Mouse (Mus musculus) gastrocnemius, postnatal 4 days (tissue): ENCODE results near the gene Nr2c1. TPM values are rescaled to one million over a fixed set of nuclear protein-coding genes. Genes with fewer than 3 reads are reported as not detected.

Experiments used
- DNase-seq, 2 experiments: peaks; one replicate each; pipeline ENCODE4 v3.0.0; 2021 to 2022; ENCODE audit warnings: low spot score in 2 of 2, mixed read lengths in 2 of 2
- total RNA-seq, 2 experiments: library from RNA; stranded (reverse); gene quantifications; 2 replicates each; pipeline ENCODE4 v1.2.3; 2021

Gene Nr2c1
- total RNA-seq, 2 experiments from 2014 or later: 8.6 to 9.0 TPM

GRCm38 (mm10) chr10:94138890-94139482, 8.8 kb upstream of the Nr2c1 start:
- DNase-seq: no peak

- no peak for DNase-seq
These were observed 7.4 kb upstream of the Nr2c1 start for GRCm38 (mm10) chr10:94140227-94140931.

DNA sequence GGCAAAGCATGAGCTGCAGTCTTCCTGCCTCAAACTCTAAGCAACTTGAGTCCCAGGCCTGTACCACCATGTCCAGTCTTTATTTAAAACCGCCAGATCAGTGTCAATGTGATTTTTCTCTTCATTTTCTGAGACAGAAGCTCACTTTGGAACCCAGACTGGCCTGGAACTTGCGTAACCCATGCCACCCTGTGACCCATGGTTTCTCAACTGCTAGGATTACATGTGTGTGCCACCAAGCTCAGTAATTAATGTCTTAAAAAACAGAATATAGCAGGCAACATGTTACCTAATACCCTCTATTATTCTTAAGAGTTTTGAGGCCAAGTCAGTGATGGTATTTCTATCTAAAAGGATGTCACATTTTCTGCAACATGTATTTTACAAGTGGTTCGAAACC, 5.4 kb upstream of the Nr2c1 start:
- no peak for DNase-seq

- no peak for DNase-seq
These were observed 3.2 kb upstream of the Nr2c1 start for GRCm38 (mm10) chr10:94144581-94144980.

DNA sequence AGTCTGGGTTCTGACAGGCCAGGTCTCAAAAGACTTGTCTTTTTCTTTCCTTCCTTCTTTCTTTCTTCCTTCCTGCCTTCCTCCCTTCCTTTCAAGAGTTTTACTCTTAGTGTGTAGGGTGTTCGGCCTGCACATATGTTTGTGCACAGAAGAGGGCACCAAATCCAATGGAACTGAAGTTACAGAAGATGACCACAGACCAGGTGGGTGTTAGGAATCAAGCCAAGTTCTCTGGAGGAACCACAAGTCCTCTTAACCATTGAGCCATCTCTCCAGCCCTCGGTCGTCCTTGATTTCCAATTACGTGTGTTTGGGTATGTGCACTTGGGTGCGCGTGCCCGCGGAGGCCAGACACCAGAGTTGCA, 450 bp upstream of the Nr2c1 start:
- DNase-seq: no peak

DNA sequence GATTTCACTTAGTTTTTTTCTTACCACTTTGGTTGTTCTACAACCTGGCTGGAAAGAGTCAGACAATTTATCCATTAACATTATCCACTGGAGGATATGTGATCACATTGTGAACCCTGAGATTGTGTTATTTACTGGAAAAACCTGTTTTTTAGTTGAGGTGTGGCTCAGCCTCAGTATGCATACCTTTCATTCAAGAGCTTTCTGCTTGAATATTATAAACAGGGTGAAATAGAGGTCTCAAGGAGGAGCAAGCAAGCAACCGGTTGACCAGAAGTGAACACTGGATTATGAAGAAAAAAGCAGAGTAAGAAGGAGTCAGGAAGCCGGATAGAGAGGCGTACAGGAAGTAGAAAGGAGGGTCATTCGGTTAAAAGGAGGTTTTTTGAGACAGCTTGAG, 3.7 kb downstream of the Nr2c1 start:
- no peak for DNase-seq

- no peak for DNase-seq
These were observed 6.0 kb downstream of the Nr2c1 start for GRCm38 (mm10) chr10:94153841-94154240.

GRCm38 (mm10) chr10:94158962-94159361, 11.1 kb downstream of the Nr2c1 start:
- DNase-seq: no peak

DNA sequence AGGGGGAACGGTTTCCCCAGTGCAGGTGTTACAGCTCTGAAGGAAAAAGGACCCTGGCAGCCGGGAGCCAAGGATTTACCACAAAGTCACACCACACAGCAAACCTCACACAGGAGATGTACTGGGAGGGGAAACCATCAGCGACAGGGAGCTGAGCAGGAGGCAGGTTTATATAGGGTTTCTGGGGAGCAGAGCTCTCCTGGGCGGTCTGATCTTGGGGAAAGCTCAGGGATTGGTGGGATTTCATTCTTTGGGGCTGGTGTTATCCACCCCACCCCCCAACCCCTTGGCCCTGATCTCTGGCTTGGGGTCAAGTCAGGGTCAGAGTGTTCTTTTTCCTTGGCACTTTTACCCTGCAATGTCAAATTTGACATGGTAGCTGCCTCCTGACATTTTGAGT, 11.6 kb downstream of the Nr2c1 start:
- DNase-seq: no peak

- no peak for DNase-seq
These were observed 13.4 kb downstream of the Nr2c1 start for GRCm38 (mm10) chr10:94161051-94161765.

- DNase-seq: no peak
These were observed 14.2 kb downstream of the Nr2c1 start for GRCm38 (mm10) chr10:94162031-94162430.

DNA sequence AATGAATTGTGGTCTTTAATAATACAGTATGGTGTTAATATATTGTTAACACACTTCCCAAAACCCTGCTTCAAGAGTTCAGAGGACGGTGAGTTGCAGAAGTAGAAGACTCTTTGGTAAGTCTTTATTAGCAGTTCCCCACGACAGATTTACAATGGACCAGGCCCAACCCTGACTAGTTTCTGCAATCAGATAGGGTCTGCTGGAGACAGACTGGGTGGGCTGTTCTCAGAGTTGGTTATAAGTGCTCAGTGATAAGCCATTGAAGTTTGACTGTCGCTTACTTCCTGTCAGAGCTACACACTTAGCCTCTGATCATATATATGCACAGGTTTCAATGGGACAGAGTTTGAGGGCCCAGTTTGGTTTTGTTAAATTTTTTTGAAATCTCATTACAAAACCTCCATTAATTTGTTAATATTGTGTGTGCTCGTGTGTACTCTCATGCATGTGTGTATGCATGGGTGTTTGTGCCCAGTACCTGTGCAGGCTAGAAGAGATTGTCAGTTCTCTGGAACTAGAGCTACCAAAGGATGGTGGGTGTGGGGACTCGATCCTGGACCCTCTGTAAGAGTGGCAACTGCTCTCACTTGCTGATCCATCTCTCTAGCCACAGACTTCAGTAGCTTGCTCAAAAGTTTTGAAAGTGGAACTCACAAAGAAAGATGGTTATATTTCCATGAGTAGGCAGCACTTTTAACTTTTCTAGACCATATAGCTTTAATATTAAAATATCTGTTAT, 16.5 kb downstream of the Nr2c1 start:
- no peak for DNase-seq

GRCm38 (mm10) chr10:94165426-94165825, 17.6 kb downstream of the Nr2c1 start:
- DNase-seq: no peak

- no peak for DNase-seq
These were observed 19.4 kb downstream of the Nr2c1 start for GRCm38 (mm10) chr10:94167051-94167750.

DNA sequence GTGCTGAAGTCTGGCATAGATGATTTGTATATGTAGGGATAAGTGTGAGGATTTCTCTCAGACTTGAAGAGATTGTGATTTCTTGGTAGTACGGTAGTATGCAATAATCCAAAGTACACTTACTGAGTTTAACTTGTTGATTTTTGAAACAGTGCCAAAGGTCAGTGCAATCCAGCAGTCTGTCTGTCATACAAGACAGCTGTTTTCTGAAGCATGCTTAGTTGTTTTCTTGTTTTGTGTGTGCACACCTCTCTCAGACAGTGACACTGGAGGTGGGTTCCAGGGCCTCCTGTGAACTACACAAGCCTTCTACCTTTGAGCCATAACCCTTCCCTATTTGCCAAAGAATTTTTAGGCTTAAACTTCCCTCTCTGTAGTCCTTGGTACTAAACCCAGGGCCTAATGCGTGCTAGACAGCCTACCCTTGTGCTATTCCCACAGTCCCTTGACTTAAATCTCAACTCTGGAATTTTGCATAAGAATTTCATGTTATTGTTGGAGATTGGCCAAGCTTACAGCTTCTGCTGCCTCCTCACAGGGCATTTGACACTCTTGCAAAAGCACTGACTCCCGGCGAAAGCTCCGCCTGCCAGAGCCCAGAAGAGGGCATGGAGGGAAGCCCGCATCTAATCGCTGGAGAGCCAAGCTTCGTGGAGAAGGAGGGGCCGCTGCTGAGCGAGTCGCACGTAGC, 23.8 kb downstream of the Nr2c1 start:
- DNase-seq: no peak

- no peak for DNase-seq
These were observed 24.3 kb downstream of the Nr2c1 start for GRCm38 (mm10) chr10:94172137-94172536.

DNA sequence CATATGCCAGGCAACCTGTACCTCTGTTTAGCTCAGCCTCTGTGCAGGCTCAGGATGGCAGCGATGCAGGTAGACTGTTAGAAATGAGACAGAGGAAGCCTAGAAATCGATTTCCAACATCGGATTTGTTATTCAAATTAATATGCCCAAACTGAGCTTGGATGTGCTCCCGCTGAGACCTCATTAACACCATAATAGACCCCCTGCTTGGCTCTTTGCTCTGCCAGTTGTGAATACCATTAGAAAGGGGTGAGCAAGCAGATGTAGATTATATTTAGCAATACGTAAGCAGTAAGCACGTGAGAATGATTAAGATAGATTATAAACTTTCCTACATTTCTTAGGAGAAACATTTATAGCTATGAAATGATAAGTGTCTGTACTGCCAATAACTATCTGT, 24.9 kb downstream of the Nr2c1 start:
- no peak for DNase-seq

DNA sequence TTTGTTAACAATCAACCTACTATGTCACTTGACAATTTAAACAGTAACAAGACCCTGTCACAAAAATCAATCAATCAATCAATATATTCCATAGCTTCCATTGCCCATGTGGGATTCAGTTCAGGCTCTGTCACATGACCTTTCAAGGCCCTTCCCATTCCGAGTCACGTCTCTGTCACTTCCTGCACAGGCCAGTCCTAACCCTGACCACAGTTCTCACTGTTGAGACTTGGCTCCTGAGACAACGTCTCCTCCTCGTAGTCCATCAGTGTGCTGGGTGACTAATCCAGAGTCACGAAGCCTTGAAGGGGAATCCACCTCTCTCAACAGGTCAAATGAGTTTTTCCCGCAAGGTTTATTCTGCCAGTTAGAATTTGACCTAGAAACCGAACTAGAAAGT, 26.8 kb downstream of the Nr2c1 start:
- DNase-seq: no peak

- DNase-seq: no peak
These were observed 35.4 kb downstream of the Nr2c1 start for GRCm38 (mm10) chr10:94183199-94183598.
